Mouse (Mus musculus): Measurements from ENCODE around the gene Map1a. TPM values are rescaled to one million over a fixed set of nuclear protein-coding genes. Genes with fewer than 3 reads are reported as not detected.
A peak's percentile ranks its signal among the peaks of the same experiment; 100 is the strongest.

Gene Map1a
- total RNA-seq (2021) = 100 to 1,000 TPM; 521 to 561 TPM
- long read RNA-seq, experiment 1, full-length matches to known transcripts = 1 of 142 reads
- long read RNA-seq, experiment 1, partial matches to known transcripts = 79 of 142 reads
- long read RNA-seq, experiment 1, other reads (novel, unspliced or antisense) = 62 of 142 reads
- long read RNA-seq, experiment 2, partial matches to known transcripts = 98 of 105 reads
- long read RNA-seq, experiment 2, other reads (novel, unspliced or antisense) = 7 of 105 reads

- DNase-seq (ENCODE audit: low spot score in 2 of 2) = peak; percentile 99
Observed at GRCm38 (mm10) chr2:121288901-121289729, at the start of gene Map1a. Map1a (plus strand) TSS chr2:121289600.

DNA sequence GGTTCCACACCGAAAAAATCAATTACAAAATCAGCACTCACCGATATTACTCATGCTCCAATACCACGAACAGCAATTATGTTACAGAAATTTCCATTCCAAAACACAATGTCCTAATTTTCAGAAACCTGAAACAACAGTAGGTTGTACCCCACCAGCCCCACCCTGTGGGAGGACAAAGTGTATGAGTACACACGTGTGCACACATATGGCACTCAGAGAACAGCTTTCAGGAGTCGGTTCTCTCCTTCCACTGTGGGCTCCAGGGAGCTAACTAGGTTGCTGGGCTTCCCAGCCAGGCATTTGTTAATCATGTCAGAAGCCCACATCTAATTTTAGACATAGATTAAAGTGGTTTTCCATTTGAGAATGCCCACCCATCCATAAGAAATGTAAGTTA is 45.3 kb upstream of the Map1a start:
- no peak for DNase-seq (ENCODE audit: low spot score in 2 of 2)

- DNase-seq (ENCODE audit: low spot score in 2 of 2) = no peak
Observed at GRCm38 (mm10) chr2:121249758-121250157, 39.6 kb upstream of the Map1a start.

DNA sequence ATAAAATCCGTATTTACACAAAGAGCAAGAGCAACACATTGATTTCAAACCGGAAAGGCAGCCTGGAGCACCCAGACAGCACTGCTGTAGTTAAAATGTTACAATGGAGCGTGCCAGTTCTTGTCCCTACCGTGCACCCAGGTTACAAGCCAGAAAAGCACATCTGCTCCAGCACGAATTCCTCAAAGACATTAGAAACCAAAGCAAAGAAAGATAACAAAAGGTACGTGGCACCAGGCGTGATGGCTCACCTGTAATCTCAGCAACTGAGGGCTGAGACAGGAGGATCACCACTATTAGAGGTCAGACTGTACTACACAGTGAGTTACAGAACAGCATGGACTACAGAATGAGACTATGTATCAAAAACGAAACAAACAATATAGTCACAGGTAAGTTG is 21.0 kb upstream of the Map1a start:
- DNase-seq (ENCODE audit: low spot score in 2 of 2) = no peak

GRCm38 (mm10) chr2:121270521-121271235 is 18.7 kb upstream of the Map1a start:
- DNase-seq (ENCODE audit: low spot score in 2 of 2) = no peak

DNA sequence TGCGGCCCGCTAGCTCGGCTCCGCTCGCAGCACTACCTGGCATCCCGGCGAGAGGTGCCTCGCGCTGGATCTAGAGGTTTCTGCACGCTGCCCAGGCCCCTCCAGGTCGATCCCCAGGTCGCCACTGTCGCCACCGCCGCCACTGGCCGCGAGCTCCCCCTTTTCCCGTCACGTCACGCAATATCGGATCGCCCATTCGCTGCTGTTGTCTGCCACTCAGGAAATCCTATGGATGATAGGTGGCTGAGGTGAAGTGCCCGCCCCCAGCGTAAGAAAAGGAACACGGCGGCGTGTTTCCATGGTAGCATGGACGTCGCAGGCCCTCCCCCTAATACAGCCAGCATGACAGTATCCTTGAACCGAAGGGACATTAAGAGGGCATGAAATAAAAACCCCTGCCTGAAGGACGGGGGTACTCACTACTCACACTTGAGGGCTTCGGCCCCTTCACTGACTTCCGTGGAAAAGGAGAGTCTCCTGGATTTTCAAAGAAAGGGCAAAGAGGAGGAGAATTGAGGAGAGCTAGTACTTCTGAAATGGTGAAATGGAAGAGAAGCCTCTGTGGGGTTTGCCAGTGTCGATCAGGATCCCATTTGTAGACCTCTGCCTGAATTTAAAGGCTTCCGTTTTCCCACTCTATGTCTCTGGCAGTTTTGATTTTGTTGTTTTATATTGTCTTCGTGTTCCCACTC is 18.0 kb upstream of the Map1a start, which contains the start of gene Trp53bp1:
Trp53bp1 (minus strand) TSS at position 172 of the 692 bp plus-strand sequence.
- DNase-seq (ENCODE audit: low spot score in 2 of 2) = peak; percentile 95 to 96

GRCm38 (mm10) chr2:121271928-121272516 is 17.4 kb upstream of the Map1a start:
- DNase-seq (ENCODE audit: low spot score in 2 of 2) = no peak

GRCm38 (mm10) chr2:121287850-121288249 is 1.6 kb upstream of the Map1a start:
- DNase-seq (ENCODE audit: low spot score in 2 of 2) = no peak

GRCm38 (mm10) chr2:121289730-121290540 is 535 bp downstream of the Map1a start:
- DNase-seq (ENCODE audit: low spot score in 2 of 2) = no peak

GRCm38 (mm10) chr2:121292316-121293013 is 3.1 kb downstream of the Map1a start:
- no peak for DNase-seq (ENCODE audit: low spot score in 2 of 2)

GRCm38 (mm10) chr2:121294182-121294581 is 4.8 kb downstream of the Map1a start:
- no peak for DNase-seq (ENCODE audit: low spot score in 2 of 2)

DNA sequence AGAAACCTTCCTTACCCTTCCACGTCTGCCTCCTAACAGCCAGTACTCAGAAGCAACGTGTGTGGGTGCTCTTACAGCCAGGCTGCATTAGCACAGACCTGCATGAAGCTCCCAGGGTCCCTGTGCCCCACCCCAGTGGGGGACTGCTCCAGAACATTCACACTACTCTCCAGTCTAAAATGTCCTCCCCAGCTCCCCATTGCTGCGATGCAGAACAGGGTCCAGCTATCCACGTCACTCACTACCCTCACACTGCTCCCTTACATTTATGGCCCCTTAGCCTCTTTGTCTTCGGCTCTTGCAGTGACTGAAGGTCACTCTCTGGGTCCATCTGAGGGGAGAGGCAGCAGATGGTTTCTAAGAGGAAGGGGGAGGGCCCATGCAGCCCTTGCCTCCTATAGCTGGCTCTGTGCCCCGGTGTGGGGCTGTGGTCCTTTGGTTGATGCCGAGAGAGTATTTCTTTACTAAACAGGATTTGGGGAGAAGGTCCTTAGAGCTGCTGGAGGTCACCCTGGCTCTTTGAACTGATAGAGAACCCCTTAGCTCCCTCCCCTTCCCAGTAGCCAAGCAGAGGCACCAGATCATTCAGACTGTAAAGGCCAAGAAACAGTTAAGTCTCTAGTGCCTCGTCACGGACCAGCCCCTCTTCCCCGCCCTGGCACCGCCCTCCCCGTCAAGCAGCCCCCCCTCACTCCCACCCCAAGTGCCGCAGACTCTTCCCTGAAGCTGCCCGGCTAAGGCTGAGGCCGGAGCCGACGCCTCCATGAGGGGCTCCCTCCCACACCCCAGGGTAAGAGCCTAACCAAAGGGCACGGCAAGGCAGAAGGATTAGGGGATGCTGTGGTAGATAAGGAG is 5.6 kb downstream of the Map1a start:
- peak; percentile 75 to 79 for DNase-seq (ENCODE audit: low spot score in 2 of 2)

GRCm38 (mm10) chr2:121295608-121296571 is 6.5 kb downstream of the Map1a start:
- peak; percentile 65 to 66 for DNase-seq (ENCODE audit: low spot score in 2 of 2)

DNA sequence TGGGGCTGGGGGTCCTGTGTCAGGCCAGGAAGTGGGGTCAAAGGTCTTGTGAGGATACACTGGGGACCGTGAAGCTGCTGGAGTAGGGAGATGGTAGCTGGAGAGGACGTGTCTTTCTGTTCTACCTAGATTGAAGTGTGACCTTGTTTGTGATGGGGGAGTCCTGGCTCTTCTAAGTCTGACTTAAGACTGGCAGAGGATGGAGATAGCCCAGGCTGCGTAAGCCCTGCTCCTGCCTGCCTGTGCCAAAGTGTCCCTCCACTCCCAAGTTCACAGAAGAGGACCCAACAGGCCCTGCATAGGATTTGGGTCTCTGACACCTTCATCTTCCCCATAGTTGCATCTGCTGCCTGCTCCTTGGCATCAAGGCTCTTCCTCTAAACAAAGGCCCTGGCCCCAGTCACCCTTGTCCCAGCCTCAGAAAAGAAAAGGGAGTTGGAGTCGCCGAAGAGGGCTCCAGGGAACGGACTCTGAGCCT is 7.4 kb downstream of the Map1a start:
- no peak for DNase-seq (ENCODE audit: low spot score in 2 of 2)

GRCm38 (mm10) chr2:121297701-121298100 is 8.3 kb downstream of the Map1a start:
- no peak for DNase-seq (ENCODE audit: low spot score in 2 of 2)

DNA sequence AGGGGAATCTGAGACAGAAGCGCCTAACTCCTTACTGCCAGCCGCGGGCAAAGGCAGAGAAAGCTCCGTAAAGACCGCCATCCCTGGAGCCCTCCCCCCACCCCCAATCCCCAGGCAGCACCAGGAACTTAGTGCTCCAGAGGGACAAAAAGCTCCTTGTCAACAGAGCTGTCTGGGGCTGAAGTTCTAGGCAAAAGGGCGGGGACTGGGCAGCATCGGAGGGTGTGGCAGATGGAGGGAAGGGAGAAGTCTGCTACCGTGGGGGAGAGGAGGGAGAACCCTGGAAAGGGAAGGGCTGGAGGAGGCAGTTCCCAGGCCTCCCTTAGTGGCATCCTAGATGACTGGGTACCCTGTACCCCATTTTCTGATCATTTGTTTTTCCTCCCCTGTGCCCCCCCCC is 8.7 kb downstream of the Map1a start:
- DNase-seq (ENCODE audit: low spot score in 2 of 2) = no peak

- no peak for DNase-seq (ENCODE audit: low spot score in 2 of 2)
Observed at GRCm38 (mm10) chr2:121299471-121299870, 10.1 kb downstream of the Map1a start.

Data from left cerebral cortex, adult 18-20 months (tissue).